Mouse (Mus musculus): ENCODE measurements at regions not wholly inside any gene's neighbourhood (a gene's known extent, or its start where the extent isn't known, plus 50 kb on each side); places are given as distances from the start of the nearest gene placed in this dataset.

DNA sequence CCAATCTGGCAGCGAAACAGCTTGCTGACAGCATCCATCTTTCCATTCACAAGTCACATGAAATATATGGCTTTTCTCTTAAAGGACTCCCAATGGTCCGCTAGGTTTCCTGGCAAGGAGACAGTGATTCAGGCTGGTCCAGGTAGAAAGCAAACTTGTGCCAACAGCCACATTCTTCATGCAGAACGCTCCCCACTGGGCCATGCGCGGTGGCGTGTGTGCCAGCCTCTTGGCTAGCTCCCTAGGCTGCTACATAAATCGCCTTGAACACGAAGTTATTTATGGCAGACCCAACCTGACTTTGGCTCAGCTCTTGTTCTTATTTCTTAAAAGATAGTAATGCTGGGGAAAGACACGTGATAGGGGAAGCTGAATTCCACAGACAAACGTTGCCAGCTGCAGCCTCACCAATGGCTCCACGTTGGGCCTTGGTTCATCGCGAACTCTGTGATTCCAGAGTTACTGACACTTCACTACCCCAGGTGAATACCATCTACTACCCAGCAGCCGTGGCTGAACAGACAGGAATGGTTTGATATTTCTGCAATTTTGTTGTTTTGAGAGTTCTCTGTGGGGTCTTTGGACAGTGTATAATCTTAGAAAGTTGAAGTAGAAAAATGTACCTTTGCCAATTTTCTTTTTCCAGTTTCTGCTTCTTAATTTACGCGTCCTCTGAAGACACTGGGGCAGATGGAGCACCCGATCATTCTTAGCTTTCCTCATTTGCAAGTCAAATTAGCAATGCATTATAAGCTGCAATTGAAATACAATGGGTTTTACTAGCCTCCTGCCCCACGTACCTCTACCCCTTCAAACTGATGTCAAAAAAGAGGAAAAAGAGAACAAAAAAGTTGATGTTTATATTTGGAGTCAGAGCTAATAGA lies 66.0 kb upstream of the Creb5 start:
- TF ChIP-seq CTCF (IDR thresholded peaks at IDR 0.05) = no peak
- TF ChIP-seq EP300 (IDR thresholded peaks at IDR 0.05) = no peak

Measured in lung, postnatal 0 days (tissue).